Mouse (Mus musculus): ENCODE measurements around the gene Slc38a3. TPM values are rescaled to one million over a fixed set of nuclear protein-coding genes. Genes with fewer than 3 reads are reported as not detected.

Gene Slc38a3
- polyA plus RNA-seq, 1 experiment from 2014 or later: 0.51 TPM

GRCm38 (mm10) chr9:107666751-107667205 lies 2.6 kb downstream of the Slc38a3 start:
- WGBS: 0% methylated on average over 30 of the region's 30 CpGs
- Histone ChIP-seq H3K36me3 (ENCODE audit: insufficient read depth, low read length) (no peaks in the 10 kb centered on the region), H3K4me1 (ENCODE audit: insufficient read depth, low read depth, low read length) (peaks cover 15% of the 10 kb centered on the region), H3K9me3 (ENCODE audit: low read length) (no peaks in the 10 kb centered on the region), H3K9ac (replicated peaks; ENCODE audit: low read depth) (0 out of 2 replicates have a peak overlapping the region, but pooled peaks have one; percentile 5), H3K4me3 (ENCODE audit: low read depth, low read length) (peak overlapping the region; percentile 29), H3K27ac (ENCODE audit: low read length) (no peak overlapping the region), H3K27me3 (replicated peaks; ENCODE audit: insufficient read depth, low read length) (no peaks in the 10 kb centered on the region), H3K4me2 (replicated peaks; ENCODE audit: low read depth, low read length) (peak overlapping the region; percentile 74)
- peak; percentile 37 for ATAC-seq
- DNase-seq (ENCODE audit: low spot score): no peak
- no peak for TF ChIP-seq CTCF (IDR thresholded peaks at IDR 0.05)
- TF ChIP-seq EP300 (IDR thresholded peaks at IDR 0.05): no peak

DNA sequence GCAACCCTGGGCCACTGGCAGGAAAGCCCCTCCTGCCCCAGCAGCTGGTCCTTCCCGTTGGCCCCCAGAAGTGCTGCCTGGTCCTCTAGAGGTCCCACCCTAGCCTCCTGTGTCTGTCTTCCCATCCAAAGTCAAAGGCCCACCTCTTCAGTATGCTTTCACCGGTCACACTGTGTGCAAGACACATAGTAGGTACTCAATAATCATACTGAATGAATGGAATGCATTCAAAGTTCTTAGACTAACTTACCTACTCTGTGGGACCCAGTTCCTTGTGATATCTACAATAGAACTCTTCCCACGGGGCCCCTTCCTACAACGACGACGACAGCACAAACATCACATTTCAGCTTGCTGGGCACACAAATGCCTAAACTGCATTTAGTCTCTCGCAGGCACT lies 4.0 kb downstream of the Slc38a3 start:
- DNase-seq (ENCODE audit: low spot score) (no peak), ATAC-seq (no peak)
- Histone ChIP-seq H3K4me1 (ENCODE audit: insufficient read depth, low read depth, low read length) (peaks cover 15% of the 10 kb centered on the region), H3K4me3 (ENCODE audit: low read depth, low read length) (no peak overlapping the region), H3K9me3 (ENCODE audit: low read length) (no peaks in the 10 kb centered on the region), H3K27me3 (replicated peaks; ENCODE audit: insufficient read depth, low read length) (no peaks in the 10 kb centered on the region), H3K36me3 (ENCODE audit: insufficient read depth, low read length) (no peaks in the 10 kb centered on the region), H3K27ac (ENCODE audit: low read length) (no peak overlapping the region), H3K9ac (replicated peaks; ENCODE audit: low read depth) (no peak overlapping the region), H3K4me2 (replicated peaks; ENCODE audit: low read depth, low read length) (no peak overlapping the region)
- TF ChIP-seq EP300 (IDR thresholded peaks at IDR 0.05): no peak
- no peak for TF ChIP-seq CTCF (IDR thresholded peaks at IDR 0.05)
- WGBS: 81% methylated on average over 7 of the region's 7 CpGs

GRCm38 (mm10) chr9:107663525-107663924 lies 5.8 kb downstream of the Slc38a3 start:
- ATAC-seq: no peak
- Histone ChIP-seq H3K9me3 (ENCODE audit: low read length) (no peaks in the 10 kb centered on the region), H3K4me2 (replicated peaks; ENCODE audit: low read depth, low read length) (no peak overlapping the region), H3K36me3 (ENCODE audit: insufficient read depth, low read length) (no peaks in the 10 kb centered on the region), H3K27ac (ENCODE audit: low read length) (no peak overlapping the region), H3K4me3 (ENCODE audit: low read depth, low read length) (no peak overlapping the region), H3K9ac (replicated peaks; ENCODE audit: low read depth) (no peak overlapping the region), H3K4me1 (ENCODE audit: insufficient read depth, low read depth, low read length) (peaks cover 15% of the 10 kb centered on the region), H3K27me3 (replicated peaks; ENCODE audit: insufficient read depth, low read length) (no peaks in the 10 kb centered on the region)
- WGBS: 62% methylated on average over 9 of the region's 9 CpGs
- DNase-seq (ENCODE audit: low spot score): no peak
- TF ChIP-seq EP300 (IDR thresholded peaks at IDR 0.05): no peak
- TF ChIP-seq CTCF (IDR thresholded peaks at IDR 0.05): no peak

DNA sequence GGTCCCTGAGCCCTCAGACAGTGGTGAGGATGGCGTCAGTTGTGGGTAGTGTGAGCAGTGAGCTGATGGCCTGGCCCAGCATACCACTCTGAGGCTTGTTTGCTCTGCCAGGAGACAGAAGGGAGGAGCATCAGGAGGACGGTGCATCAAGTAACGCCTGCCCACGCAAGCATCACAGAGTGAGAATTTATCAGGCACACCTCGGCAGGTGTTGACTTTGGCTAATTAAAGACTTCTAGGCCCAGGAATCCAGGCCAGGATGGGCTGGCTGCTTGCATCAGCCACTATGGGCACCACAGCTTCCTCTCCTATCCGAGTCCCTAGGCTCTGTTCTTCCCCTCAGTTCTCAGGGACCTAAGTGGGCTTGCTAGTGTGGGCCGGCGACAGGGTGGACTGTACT lies 7.0 kb downstream of the Slc38a3 start:
- no peak for ATAC-seq
- Histone ChIP-seq H3K27me3 (replicated peaks; ENCODE audit: insufficient read depth, low read length) (no peaks in the 10 kb centered on the region), H3K4me2 (replicated peaks; ENCODE audit: low read depth, low read length) (no peak overlapping the region), H3K4me3 (ENCODE audit: low read depth, low read length) (no peak overlapping the region), H3K36me3 (ENCODE audit: insufficient read depth, low read length) (no peaks in the 10 kb centered on the region), H3K9me3 (ENCODE audit: low read length) (no peaks in the 10 kb centered on the region), H3K27ac (ENCODE audit: low read length) (no peak overlapping the region), H3K4me1 (ENCODE audit: insufficient read depth, low read depth, low read length) (peaks cover 13% of the 10 kb centered on the region), H3K9ac (replicated peaks; ENCODE audit: low read depth) (no peak overlapping the region)
- DNase-seq (ENCODE audit: low spot score): no peak
- TF ChIP-seq EP300 (IDR thresholded peaks at IDR 0.05): no peak
- TF ChIP-seq CTCF (IDR thresholded peaks at IDR 0.05): no peak
- 73% methylated on average over 8 of the region's 8 CpGs for WGBS

DNA sequence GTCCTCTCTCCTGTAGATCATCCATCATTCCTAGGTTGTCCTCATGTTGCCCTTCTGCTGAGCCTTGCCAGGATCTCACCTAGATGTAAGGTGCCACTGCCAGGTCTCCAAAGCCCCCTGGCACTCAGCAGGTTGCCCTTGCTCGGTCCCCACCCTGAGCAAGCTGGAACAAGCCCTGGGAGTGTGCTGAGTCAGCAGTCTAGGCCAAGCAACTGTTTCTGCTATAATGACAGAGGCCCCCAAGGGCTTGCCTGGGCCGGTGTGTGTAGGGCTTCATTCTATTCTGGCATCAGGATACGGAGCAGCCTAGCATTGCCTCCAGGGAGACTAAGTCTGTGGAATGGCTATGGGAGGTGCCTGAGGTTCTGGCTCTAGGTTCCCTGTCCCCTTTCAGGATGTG lies 8.6 kb downstream of the Slc38a3 start:
- WGBS: 70% methylated on average over 3 of the region's 3 CpGs
- Histone ChIP-seq H3K9me3 (ENCODE audit: low read length) (no peaks in the 10 kb centered on the region), H3K4me1 (ENCODE audit: insufficient read depth, low read depth, low read length) (no peaks in the 10 kb centered on the region), H3K4me2 (replicated peaks; ENCODE audit: low read depth, low read length) (no peak overlapping the region), H3K27ac (ENCODE audit: low read length) (no peak overlapping the region), H3K4me3 (ENCODE audit: low read depth, low read length) (no peak overlapping the region), H3K9ac (replicated peaks; ENCODE audit: low read depth) (no peak overlapping the region), H3K36me3 (ENCODE audit: insufficient read depth, low read length) (no peaks in the 10 kb centered on the region), H3K27me3 (replicated peaks; ENCODE audit: insufficient read depth, low read length) (no peaks in the 10 kb centered on the region)
- DNase-seq (ENCODE audit: low spot score) (no peak), ATAC-seq (no peak)
- no peak for TF ChIP-seq EP300 (IDR thresholded peaks at IDR 0.05)
- no peak for TF ChIP-seq CTCF (IDR thresholded peaks at IDR 0.05)

DNA sequence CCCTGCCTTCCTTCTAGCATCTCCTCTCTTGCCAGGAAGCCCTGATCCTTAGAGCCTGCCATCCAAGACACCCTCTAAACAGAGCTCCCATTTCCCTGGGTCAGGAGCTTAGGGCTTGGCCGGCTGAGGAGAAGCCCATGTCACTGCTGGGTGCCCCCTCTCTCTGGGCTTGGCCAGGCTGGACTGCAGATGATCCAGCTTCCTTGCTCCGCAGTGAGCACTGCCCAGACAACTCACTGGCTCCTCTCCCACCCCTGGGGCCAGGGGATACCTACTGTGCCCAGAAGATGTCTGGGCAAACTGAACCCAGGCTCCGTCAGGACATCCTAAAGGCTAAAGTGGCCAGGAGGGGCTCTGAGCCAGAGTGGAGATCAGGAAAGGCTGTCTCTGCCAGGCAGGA lies 9.4 kb downstream of the Slc38a3 start:
- TF ChIP-seq EP300 (IDR thresholded peaks at IDR 0.05): no peak
- TF ChIP-seq CTCF (IDR thresholded peaks at IDR 0.05): no peak

GRCm38 (mm10) chr9:107659551-107659950 lies 9.8 kb downstream of the Slc38a3 start:
- TF ChIP-seq EP300 (IDR thresholded peaks at IDR 0.05): no peak
- TF ChIP-seq CTCF (IDR thresholded peaks at IDR 0.05): no peak
- DNase-seq (ENCODE audit: low spot score) (no peak), ATAC-seq (no peak)
- Histone ChIP-seq H3K27me3 (replicated peaks; ENCODE audit: insufficient read depth, low read length) (no peaks in the 10 kb centered on the region), H3K36me3 (ENCODE audit: insufficient read depth, low read length) (no peaks in the 10 kb centered on the region), H3K4me2 (replicated peaks; ENCODE audit: low read depth, low read length) (no peak overlapping the region), H3K4me1 (ENCODE audit: insufficient read depth, low read depth, low read length) (no peaks in the 10 kb centered on the region), H3K4me3 (ENCODE audit: low read depth, low read length) (no peak overlapping the region), H3K9ac (replicated peaks; ENCODE audit: low read depth) (no peak overlapping the region), H3K9me3 (ENCODE audit: low read length) (no peaks in the 10 kb centered on the region), H3K27ac (ENCODE audit: low read length) (no peak overlapping the region)
- 55% methylated on average over 10 of the region's 10 CpGs for WGBS

More for the DNA sequence above, 9.4 kb downstream of the Slc38a3 start:
- Histone ChIP-seq H3K4me3 (ENCODE audit: low read depth, low read length) (no peak overlapping the region), H3K36me3 (ENCODE audit: insufficient read depth, low read length) (no peaks in the 10 kb centered on the region), H3K27me3 (replicated peaks; ENCODE audit: insufficient read depth, low read length) (no peaks in the 10 kb centered on the region), H3K27ac (ENCODE audit: low read length) (no peak overlapping the region), H3K4me1 (ENCODE audit: insufficient read depth, low read depth, low read length) (no peaks in the 10 kb centered on the region), H3K9me3 (ENCODE audit: low read length) (no peaks in the 10 kb centered on the region), H3K9ac (replicated peaks; ENCODE audit: low read depth) (no peak overlapping the region), H3K4me2 (replicated peaks; ENCODE audit: low read depth, low read length) (no peak overlapping the region)
- ATAC-seq: no peak
- WGBS: 84% methylated on average over 3 of the region's 3 CpGs
- no peak for DNase-seq (ENCODE audit: low spot score)
